Mouse (Mus musculus): ENCODE results near the gene 2310022A10Rik. TPM values are rescaled to one million over a fixed set of nuclear protein-coding genes. Genes with fewer than 3 reads are reported as not detected.

The 2310022A10Rik gene
- polyA plus RNA-seq, 1 experiment from 2014 or later: 21.8 TPM

DNA sequence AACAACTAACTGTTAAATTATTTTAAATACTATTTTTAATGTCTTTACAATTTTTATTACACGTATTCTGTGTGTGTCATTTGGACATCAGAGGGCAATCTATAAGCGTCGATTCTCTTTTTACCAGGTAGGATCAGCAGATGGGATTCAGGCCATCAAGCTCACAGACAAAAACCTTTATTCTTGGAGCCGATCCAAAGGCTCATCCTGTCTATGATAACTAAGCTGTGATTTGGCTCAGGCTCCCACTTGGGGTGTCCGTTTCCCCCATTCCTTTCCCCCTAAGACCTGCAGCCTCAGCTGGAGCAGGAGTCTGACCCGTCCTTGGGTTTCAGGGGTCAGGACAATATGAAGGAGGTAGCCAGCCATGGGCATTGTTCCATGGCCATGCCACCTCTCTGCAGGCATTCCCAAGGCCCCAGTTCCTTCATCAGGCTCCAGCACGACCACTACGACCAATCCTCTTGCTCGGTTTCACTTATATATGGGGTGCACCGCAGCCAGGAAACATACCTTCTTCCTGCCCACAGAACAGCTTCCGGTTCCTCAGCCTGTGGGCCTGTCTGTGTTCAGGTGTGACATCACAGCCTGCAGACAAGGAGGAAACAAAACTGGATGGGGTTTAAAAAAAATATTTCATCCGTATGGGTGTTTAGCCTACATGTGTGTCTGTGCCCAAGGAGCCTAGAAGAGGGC lies 8.2 kb upstream of the 2310022A10Rik start:
- Histone ChIP-seq H3K36me3 (ENCODE audit: control insufficient read depth, insufficient read depth, low read length) (no peaks in the 10 kb centered on the region; the same call in 1 of the 2 replicates), H3K4me1 (ENCODE audit: control insufficient read depth, insufficient read depth, low read length) (peaks cover 10% of the 10 kb centered on the region; the same call in 1 of the 2 replicates), H3K27ac (ENCODE audit: low read length) (no peak overlapping the region), H3K9me3 (ENCODE audit: control insufficient read depth, low read length) (no peaks in the 10 kb centered on the region), H3K4me3 (ENCODE audit: low read length) (no peak overlapping the region), H3K9ac (ENCODE audit: low read depth, low read length) (no peak overlapping the region), H3K27me3 (replicated peaks; ENCODE audit: control insufficient read depth, insufficient read depth, low read length) (no peaks in the 10 kb centered on the region), H3K4me2 (ENCODE audit: low read depth, low read length) (no peak overlapping the region)
- WGBS: 82% methylated on average over 12 of the region's 12 CpGs
- no peak for ATAC-seq

DNA sequence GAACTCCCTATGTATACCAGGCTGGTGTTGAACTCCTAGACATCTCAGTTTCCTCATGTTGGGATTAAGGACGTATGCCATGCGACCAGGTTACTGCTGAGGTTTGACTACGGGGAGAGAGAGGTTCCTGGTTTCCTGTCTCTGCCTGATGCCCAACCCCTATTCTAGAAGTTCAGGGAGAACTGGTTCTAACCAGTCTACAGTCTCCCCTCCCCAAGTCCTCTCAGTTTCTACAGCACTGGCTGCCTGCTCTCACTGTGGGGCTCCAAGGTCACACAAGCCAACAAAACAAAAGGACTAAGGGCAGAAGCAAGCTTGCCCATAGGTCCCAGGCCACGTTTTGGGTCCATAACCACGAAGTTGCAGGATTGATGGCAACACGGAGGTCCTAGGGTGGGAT lies 3.4 kb upstream of the 2310022A10Rik start:
- no peak overlapping the region for H3K9ac ChIP-seq (ENCODE audit: low read depth, low read length)
- 74% methylated on average over 6 of the region's 6 CpGs for WGBS
- H3K27ac ChIP-seq (ENCODE audit: low read length): no peak overlapping the region
- H3K36me3 ChIP-seq (ENCODE audit: control insufficient read depth, insufficient read depth, low read length): no peaks in the 10 kb centered on the region
- no peak overlapping the region for H3K4me3 ChIP-seq (ENCODE audit: low read length)
- peaks cover 10% of the 10 kb centered on the region for H3K4me1 ChIP-seq (ENCODE audit: control insufficient read depth, insufficient read depth, low read length)
- H3K9me3 ChIP-seq (ENCODE audit: control insufficient read depth, low read length): no peaks in the 10 kb centered on the region
- no peak for ATAC-seq
- H3K4me2 ChIP-seq (ENCODE audit: low read depth, low read length): no peak overlapping the region
- no peaks in the 10 kb centered on the region for H3K27me3 ChIP-seq (replicated peaks; ENCODE audit: control insufficient read depth, insufficient read depth, low read length)

DNA sequence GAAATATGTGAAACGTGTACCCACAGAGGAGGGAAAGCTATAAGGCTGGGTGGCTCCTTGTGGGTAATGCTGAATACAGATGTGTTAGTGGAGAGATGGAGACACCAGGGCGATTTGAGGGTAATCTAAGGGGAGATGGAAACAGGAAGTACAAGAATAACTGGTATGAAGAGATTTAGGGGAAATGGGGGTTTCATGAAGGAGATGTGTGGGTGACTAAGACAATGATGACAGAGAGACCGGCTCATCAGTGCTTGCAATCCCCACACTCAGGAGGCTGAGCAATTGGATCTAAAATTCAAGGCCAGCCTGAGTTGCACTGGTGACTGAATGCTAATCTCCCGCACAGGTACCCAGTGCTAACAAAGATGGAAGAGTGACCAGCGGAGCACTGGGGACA lies 963 bp upstream of the 2310022A10Rik start:
- Histone ChIP-seq H3K9me3 (ENCODE audit: control insufficient read depth, low read length) (no peaks in the 10 kb centered on the region), H3K4me3 (ENCODE audit: low read length) (peak overlapping the region; percentile 81), H3K4me1 (ENCODE audit: control insufficient read depth, insufficient read depth, low read length) (peaks cover 10% of the 10 kb centered on the region), H3K27me3 (replicated peaks; ENCODE audit: control insufficient read depth, insufficient read depth, low read length) (no peaks in the 10 kb centered on the region), H3K36me3 (ENCODE audit: control insufficient read depth, insufficient read depth, low read length) (no peaks in the 10 kb centered on the region), H3K9ac (ENCODE audit: low read depth, low read length) (peak overlapping the region; percentile 83), H3K27ac (ENCODE audit: low read length) (no peak overlapping the region), H3K4me2 (ENCODE audit: low read depth, low read length) (peak overlapping the region; percentile 75)
- 37% methylated on average over 5 of the region's 5 CpGs for WGBS
- ATAC-seq: no peak

DNA sequence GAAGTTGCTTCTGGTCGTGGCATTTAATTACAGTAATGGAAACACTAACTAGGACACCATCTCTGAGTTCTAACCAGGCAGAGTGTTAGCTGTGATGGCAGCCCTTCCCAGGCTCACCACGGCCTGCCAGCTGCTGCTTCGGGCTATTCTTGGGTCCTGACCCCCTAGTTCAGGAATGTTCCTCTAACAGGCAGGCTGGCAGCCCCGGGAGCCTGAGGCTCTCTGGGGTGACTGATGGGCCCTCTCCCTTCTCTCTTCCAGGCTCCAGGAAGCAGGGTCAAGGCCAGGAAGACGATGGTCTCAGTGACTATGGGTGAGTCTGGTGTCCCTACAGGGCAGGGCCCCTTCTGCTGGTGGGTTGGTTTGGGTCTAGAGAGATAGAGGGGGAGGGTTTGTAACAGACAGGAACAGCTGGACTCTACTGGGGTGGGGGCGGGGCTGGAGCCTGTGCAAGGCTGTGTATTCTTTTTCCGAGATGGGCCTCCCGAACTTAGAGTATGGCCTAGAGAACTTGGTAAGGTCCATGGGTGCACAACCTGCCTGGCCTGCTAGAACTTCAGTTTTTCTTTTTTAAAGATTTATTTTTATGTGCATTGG lies 7.4 kb downstream of the 2310022A10Rik start:
- H3K4me2 ChIP-seq (ENCODE audit: low read depth, low read length): no peak overlapping the region
- no peak overlapping the region for H3K27ac ChIP-seq (ENCODE audit: low read length)
- H3K4me1 ChIP-seq (ENCODE audit: control insufficient read depth, insufficient read depth, low read length): 0 out of 2 replicates have a peak, but pooled peaks cover 3% of the 10 kb centered on the region
- H3K9me3 ChIP-seq (ENCODE audit: control insufficient read depth, low read length): no peaks in the 10 kb centered on the region
- H3K36me3 ChIP-seq (ENCODE audit: control insufficient read depth, insufficient read depth, low read length): peaks cover 8% of the 10 kb centered on the region
- H3K9ac ChIP-seq (ENCODE audit: low read depth, low read length): 0 out of 2 replicates have a peak overlapping the region, but pooled peaks have one; percentile 11
- WGBS: 53% methylated on average over 8 of the region's 8 CpGs
- no peaks in the 10 kb centered on the region for H3K27me3 ChIP-seq (replicated peaks; ENCODE audit: control insufficient read depth, insufficient read depth, low read length)
- ATAC-seq: no peak
- H3K4me3 ChIP-seq (ENCODE audit: low read length): no peak overlapping the region

DNA sequence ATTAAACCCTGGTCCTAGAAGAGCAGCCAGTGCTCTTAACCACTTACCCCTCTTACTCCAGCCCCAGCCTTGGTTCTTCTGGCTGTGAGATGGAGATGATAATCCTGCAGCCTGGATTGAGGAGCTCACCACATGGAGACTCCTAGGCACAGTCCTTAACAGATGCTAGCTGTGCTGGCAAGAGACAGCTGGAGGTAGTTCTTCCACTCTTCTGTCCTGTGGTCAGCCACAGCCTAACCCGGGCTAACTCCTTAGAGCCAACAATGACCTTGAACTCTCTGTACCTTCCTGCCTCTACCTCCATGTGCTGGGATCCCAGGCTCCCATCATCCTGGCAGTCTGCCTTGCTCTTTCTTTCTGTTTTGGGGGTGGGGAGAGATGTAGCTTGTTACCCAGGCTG lies 7.9 kb downstream of the 2310022A10Rik start:
- Histone ChIP-seq H3K27ac (ENCODE audit: low read length) (no peak overlapping the region), H3K36me3 (ENCODE audit: control insufficient read depth, insufficient read depth, low read length) (peaks cover 8% of the 10 kb centered on the region), H3K4me2 (ENCODE audit: low read depth, low read length) (no peak overlapping the region), H3K4me3 (ENCODE audit: low read length) (no peak overlapping the region), H3K4me1 (ENCODE audit: control insufficient read depth, insufficient read depth, low read length) (0 out of 2 replicates have a peak, but pooled peaks cover 3% of the 10 kb centered on the region), H3K9ac (ENCODE audit: low read depth, low read length) (no peak overlapping the region), H3K9me3 (ENCODE audit: control insufficient read depth, low read length) (no peaks in the 10 kb centered on the region), H3K27me3 (replicated peaks; ENCODE audit: control insufficient read depth, insufficient read depth, low read length) (no peaks in the 10 kb centered on the region)
- no peak for ATAC-seq
- WGBS: 76% methylated on average over 1 of the region's 1 CpGs

DNA sequence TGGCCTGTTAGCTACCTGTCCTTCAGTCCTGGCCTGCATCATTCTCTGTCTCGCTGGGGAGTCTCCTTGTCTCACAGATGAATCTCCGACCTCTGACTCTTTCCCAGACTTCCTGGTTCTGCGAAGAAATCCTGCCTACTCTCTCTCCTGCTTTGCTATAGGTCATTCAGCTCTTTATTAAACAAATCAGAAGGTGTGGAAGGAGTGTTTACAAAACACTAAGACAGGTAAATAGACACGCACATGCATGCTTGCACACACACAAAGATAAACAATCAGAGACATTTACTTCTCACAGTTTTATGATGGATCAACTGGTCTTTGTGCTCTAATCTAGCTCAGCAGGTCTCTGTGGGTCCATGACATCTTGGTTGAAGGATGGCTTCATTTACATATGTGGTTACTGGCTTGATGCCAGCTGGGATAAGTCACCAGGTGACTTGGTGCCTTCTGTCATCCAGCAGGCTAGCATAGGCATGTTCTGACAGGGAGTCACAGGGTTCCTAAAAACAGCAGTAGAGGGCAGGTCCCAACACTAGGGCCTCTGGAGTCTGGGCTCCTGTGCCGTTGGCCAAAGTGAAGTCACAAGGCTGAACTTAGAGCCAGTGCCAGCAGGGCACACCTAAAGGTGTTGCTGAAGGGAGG lies 16.7 kb downstream of the 2310022A10Rik start:
- Histone ChIP-seq H3K4me3 (ENCODE audit: low read length) (no peak overlapping the region), H3K27ac (ENCODE audit: low read length) (no peak overlapping the region), H3K9ac (ENCODE audit: low read depth, low read length) (no peak overlapping the region), H3K36me3 (ENCODE audit: control insufficient read depth, insufficient read depth, low read length) (peaks cover 19% of the 10 kb centered on the region), H3K4me1 (ENCODE audit: control insufficient read depth, insufficient read depth, low read length) (no peaks in the 10 kb centered on the region), H3K9me3 (ENCODE audit: control insufficient read depth, low read length) (no peaks in the 10 kb centered on the region), H3K27me3 (replicated peaks; ENCODE audit: control insufficient read depth, insufficient read depth, low read length) (no peaks in the 10 kb centered on the region), H3K4me2 (ENCODE audit: low read depth, low read length) (no peak overlapping the region)
- ATAC-seq: no peak
- 82% methylated on average over 5 of the region's 5 CpGs for WGBS

DNA sequence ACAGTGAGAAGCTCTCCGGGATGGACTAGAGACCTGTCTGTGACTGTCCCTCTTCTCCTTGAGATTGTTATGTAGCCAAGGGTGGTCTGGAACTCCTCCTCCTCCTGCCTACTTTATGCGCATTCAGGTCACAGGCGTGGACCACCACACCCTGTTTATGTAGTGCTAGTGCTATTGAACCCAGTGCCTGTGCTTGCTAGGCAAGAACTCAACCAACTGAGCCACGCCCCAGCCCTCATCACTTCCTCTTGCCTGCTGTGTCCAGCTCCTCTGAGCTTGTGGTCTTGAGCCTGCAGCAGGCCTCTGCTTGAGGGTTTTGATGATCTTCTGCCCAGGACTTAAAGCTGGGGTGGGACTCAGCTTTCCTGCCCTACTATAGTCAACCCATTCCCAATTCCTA lies 19.1 kb downstream of the 2310022A10Rik start:
- no peak overlapping the region for H3K4me3 ChIP-seq (ENCODE audit: low read length)
- no peaks in the 10 kb centered on the region for H3K4me1 ChIP-seq (ENCODE audit: control insufficient read depth, insufficient read depth, low read length)
- 78% methylated on average over 4 of the region's 4 CpGs for WGBS
- H3K9ac ChIP-seq (ENCODE audit: low read depth, low read length): no peak overlapping the region
- no peak overlapping the region for H3K4me2 ChIP-seq (ENCODE audit: low read depth, low read length)
- H3K36me3 ChIP-seq (ENCODE audit: control insufficient read depth, insufficient read depth, low read length): peaks cover 17% of the 10 kb centered on the region
- no peak for ATAC-seq
- H3K27ac ChIP-seq (ENCODE audit: low read length): no peak overlapping the region
- no peaks in the 10 kb centered on the region for H3K27me3 ChIP-seq (replicated peaks; ENCODE audit: control insufficient read depth, insufficient read depth, low read length)
- H3K9me3 ChIP-seq (ENCODE audit: control insufficient read depth, low read length): no peaks in the 10 kb centered on the region

DNA sequence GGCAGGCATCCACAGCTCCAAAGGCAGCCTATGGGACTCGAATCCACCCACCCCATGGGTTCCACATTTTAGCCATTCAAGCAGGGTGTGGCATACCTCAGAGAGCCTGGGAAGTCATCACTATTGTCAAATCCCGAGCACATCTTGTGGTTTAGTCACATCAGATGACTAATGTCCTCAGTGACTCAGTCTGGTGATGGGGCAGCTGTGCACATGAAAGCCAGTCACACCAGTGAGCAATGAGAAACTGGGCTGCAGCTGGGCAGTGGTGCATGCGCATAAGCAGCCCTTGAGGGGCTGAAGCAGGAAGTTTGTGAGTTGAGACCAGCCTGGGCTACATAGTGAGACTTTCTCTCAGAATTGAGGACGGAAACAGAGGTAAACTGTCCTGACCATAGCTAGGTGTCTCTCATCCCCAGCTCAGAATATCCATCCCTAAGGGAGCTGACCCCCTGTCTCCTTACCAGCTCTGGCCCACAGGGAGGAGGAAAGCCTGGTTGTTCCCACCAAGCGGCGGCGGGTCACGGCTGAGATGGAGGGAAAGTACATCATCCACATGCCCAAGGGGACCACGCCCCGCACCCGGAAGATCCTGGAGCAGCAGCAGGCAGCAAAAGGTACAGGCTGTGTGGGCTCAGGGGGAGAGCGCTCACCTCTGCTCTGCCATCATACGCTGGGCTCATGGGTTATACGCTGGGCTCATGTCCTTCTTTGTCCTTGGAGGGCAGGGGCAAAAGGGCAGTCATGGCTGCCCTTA lies 21.3 kb downstream of the 2310022A10Rik start:
- no peak for ATAC-seq
- Histone ChIP-seq H3K4me3 (ENCODE audit: low read length) (no peak overlapping the region), H3K9me3 (ENCODE audit: control insufficient read depth, low read length) (no peaks in the 10 kb centered on the region), H3K9ac (ENCODE audit: low read depth, low read length) (no peak overlapping the region), H3K36me3 (ENCODE audit: control insufficient read depth, insufficient read depth, low read length) (peaks cover 10% of the 10 kb centered on the region), H3K4me2 (ENCODE audit: low read depth, low read length) (no peak overlapping the region), H3K27me3 (replicated peaks; ENCODE audit: control insufficient read depth, insufficient read depth, low read length) (no peaks in the 10 kb centered on the region), H3K4me1 (ENCODE audit: control insufficient read depth, insufficient read depth, low read length) (no peaks in the 10 kb centered on the region), H3K27ac (ENCODE audit: low read length) (no peak overlapping the region)
- WGBS: 93% methylated on average over 14 of the region's 14 CpGs

DNA sequence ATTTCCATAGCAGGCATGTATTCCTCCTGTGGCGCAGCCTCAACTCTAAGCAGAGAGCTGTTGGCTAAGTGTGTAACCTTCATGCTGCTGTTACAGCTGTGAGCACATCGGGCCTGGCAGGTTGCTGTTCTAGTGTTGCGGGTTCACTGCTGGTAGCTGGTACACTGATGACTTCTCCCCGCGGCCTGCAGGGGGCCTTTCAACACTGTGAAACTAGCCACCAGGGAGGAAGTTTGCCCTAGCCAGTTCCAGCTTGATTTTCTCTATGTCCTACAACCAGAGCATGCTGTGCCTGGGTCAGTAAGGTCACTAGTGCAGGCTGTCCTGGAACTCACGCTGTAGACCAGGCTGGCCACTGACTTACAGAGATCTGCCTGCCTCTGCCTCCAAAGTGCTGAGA lies 23.9 kb downstream of the 2310022A10Rik start:
- 71% methylated on average over 6 of the region's 6 CpGs for WGBS
- ATAC-seq: no peak
- H3K36me3 ChIP-seq (ENCODE audit: control insufficient read depth, insufficient read depth, low read length): peaks cover 18% of the 10 kb centered on the region

More for the DNA sequence above, 23.9 kb downstream of the 2310022A10Rik start:
- Histone ChIP-seq H3K4me2 (ENCODE audit: low read depth, low read length) (no peak overlapping the region), H3K9me3 (ENCODE audit: control insufficient read depth, low read length) (no peaks in the 10 kb centered on the region), H3K9ac (ENCODE audit: low read depth, low read length) (no peak overlapping the region), H3K27me3 (replicated peaks; ENCODE audit: control insufficient read depth, insufficient read depth, low read length) (no peaks in the 10 kb centered on the region), H3K4me3 (ENCODE audit: low read length) (no peak overlapping the region), H3K4me1 (ENCODE audit: control insufficient read depth, insufficient read depth, low read length) (no peaks in the 10 kb centered on the region), H3K27ac (ENCODE audit: low read length) (no peak overlapping the region)
